Mouse (Mus musculus) olfactory bulb, adult 2 months (tissue): ENCODE measurements around the gene Znrd1as. TPM values are rescaled to one million over a fixed set of nuclear protein-coding genes. Genes with fewer than 3 reads are reported as not detected.

Experiments
- H3K27ac ChIP-seq: fragments of 200-500 bp; 2 replicates; pipeline ENCODE4 v1.5.1; 2012; ENCODE audit warnings: low read depth, low read length; ENCODE audit not compliant: insufficient read depth
- H3K4me1 ChIP-seq: fragments of 200-500 bp; 2 replicates; pipeline ENCODE4 v1.6.1; 2012; ENCODE audit warnings: low read length; ENCODE audit not compliant: control insufficient read depth, insufficient read depth
- H3K4me3 ChIP-seq: fragments of 200-500 bp; 2 replicates; pipeline ENCODE4 v1.5.1; 2012; ENCODE audit warnings: mild to moderate bottlenecking, low read depth, low read length, moderate library complexity; ENCODE audit not compliant: insufficient read depth
- CTCF ChIP-seq: fragments of 200-500 bp; IDR thresholded peaks from 2 replicates; pipeline ENCODE4 v1.5.1; 2012; ENCODE audit warnings: low read depth, mild to moderate bottlenecking, low read length, moderate library complexity; ENCODE audit not compliant: insufficient read depth
- POLR2A ChIP-seq: fragments of 200-500 bp; IDR thresholded peaks from 2 replicates; pipeline ENCODE4 v1.6.1; 2012; ENCODE audit warnings: mild to moderate bottlenecking, low read depth, low read length, moderate library complexity; ENCODE audit not compliant: insufficient read depth
- WGBS: fragments of 180-500 bp; shearing (Covaris S2); methylation state at CpG from one replicate; pipeline ENCODE4 v1.1.7; 2018; 5-methylcytosine and 5-hydroxymethylcytosine counted together
- polyA plus RNA-seq: library from polyadenylated mRNA; stranded (reverse); fragments of >200 nt; gene quantifications from 2 replicates; pipeline ENCODE4 v1.2.4, GENCODE M21; 2012; ENCODE audit warnings: low replicate concordance; ENCODE audit not compliant: missing spikeins, insufficient read depth, insufficient read length

Znrd1as gene
- not detected in 2 replicates for polyA plus RNA-seq

- Histone ChIP-seq H3K4me1 (peaks cover 4% of the 10 kb centered on the region; the same call in 1 of the 2 replicates), H3K27ac (peak within 1 kb of the TSS; percentile 79), H3K4me3 (peak within 1 kb of the TSS; percentile 88)
- WGBS = under 1% methylated on average over 46 of the region's 46 CpGs
- no peak for TF ChIP-seq CTCF
- no peak; the same call in 1 of the 2 replicates for TF ChIP-seq POLR2A
Measured at GRCm38 (mm10) chr17:36957999-36958743, at the start of gene Znrd1as, which contains the start of gene Znrd1. Znrd1as (plus strand) TSS chr17:36958592. Znrd1 (minus strand) TSS chr17:36958559.

DNA sequence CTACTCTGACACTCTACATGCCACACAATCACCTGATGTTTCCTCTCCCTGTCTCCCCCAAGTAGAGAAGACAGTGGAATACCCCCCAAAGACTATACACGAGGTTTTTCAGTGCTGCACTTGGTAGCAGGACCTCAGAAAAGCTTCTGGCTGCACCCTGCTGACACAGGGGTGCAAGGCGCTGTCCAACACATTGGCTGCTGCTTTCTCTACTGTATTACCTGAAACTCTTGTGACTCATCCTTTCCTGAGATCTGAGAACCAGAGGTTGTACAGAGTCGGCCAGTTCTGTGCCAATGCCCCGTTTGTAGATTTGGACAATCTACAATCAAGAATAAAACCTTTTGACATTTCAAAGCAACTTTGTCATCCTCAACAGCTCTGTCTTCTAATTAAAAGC, 48.6 kb upstream of the Znrd1as start:
- Histone ChIP-seq H3K4me1 (no peaks in the 10 kb centered on the region), H3K4me3 (no peak overlapping the region)
- 63% methylated on average over 4 of the region's 4 CpGs for whole genome bisulfite sequencing

DNA sequence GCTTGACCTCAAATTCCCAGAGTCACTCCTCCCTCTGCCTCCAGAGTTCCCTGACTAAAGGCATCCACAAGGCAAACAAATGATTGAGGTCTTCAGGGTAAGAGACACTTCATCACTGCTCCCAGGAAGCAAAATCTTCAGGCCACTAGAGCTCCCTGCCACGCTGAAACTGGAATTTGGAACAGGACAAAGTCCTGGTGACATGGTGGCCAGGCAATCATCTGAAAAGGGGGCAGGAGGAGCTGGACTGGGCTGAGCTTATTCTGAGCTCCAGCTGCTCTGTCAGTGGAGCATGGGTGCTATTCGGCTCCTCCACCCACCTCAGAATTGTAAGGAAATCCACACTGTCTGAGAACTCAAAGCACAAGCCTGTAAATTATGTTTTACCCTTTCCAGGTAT, 46.4 kb upstream of the Znrd1as start:
- no peaks in the 10 kb centered on the region for H3K4me1 ChIP-seq
- 83% methylated on average over 2 of the region's 2 CpGs for WGBS
- H3K4me3 ChIP-seq = no peak overlapping the region
- no peak overlapping the region for H3K27ac ChIP-seq
- TF ChIP-seq POLR2A (no peak), CTCF (no peak)

More for the DNA sequence above, 48.6 kb upstream of the Znrd1as start:
- H3K27ac ChIP-seq = no peak overlapping the region
- TF ChIP-seq POLR2A = no peak
- no peak for TF ChIP-seq CTCF

DNA sequence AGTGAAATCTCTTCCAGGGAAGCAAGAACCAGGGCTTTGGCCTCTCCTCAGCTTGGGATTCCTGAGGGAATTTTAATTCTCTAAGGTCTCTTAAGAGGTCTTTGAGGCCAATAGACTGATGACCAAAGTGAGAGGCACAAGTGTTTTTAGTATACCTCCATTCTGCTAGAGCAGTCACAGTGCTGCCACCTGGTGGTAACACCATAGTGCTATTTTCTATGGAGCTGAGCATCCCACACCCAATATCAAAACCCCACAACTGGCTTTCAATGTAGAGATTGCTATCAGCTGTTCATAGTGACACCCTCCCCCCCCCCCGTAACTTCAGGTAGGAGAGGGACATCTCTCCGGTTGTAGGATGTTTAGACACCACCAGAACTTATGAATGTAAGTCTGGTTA, 44.3 kb upstream of the Znrd1as start:
- Histone ChIP-seq H3K4me3 (no peak overlapping the region), H3K27ac (no peak overlapping the region), H3K4me1 (no peaks in the 10 kb centered on the region)
- 6% methylated on average over 2 of the region's 2 CpGs for WGBS
- no peak for TF ChIP-seq POLR2A
- TF ChIP-seq CTCF = no peak

GRCm38 (mm10) chr17:36915076-36915475, 43.3 kb upstream of the Znrd1as start:
- no peak overlapping the region for H3K4me3 ChIP-seq
- TF ChIP-seq CTCF (peak; percentile 41; the same call in 1 of the 2 replicates), POLR2A (no peak)
- WGBS = 14% methylated on average over 9 of the region's 9 CpGs
- H3K27ac ChIP-seq = no peak overlapping the region
- no peaks in the 10 kb centered on the region for H3K4me1 ChIP-seq

DNA sequence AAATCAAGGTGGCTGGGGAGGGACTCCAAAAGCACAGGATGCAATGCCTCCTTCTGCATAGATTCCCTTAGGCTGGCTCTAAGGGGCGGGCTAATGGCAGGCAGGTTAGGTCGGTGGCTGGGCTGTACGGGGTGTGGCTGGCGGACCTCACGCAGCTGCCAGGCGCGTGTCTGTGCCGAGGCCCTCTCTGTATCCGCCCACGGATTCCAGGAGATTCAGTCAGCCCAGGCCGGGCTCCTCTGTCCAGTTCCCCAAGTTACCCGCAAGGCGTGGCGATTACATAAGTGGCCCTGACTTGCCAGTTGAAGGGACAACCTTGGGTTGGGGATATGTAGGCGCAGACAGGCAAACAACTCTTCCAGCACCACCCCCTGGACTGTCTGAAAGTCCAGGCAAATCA, 38.2 kb upstream of the Znrd1as start:
- 52% methylated on average over 15 of the region's 15 CpGs for WGBS
- H3K4me1 ChIP-seq = no peaks in the 10 kb centered on the region
- H3K4me3 ChIP-seq = no peak overlapping the region
- no peak overlapping the region for H3K27ac ChIP-seq
- no peak for TF ChIP-seq CTCF
- TF ChIP-seq POLR2A = no peak

GRCm38 (mm10) chr17:36922715-36923114, 35.7 kb upstream of the Znrd1as start:
- no peak overlapping the region for H3K4me3 ChIP-seq
- TF ChIP-seq CTCF (no peak), POLR2A (no peak)
- WGBS = 83% methylated on average over 4 of the region's 4 CpGs
- no peaks in the 10 kb centered on the region for H3K4me1 ChIP-seq
- H3K27ac ChIP-seq = no peak overlapping the region

DNA sequence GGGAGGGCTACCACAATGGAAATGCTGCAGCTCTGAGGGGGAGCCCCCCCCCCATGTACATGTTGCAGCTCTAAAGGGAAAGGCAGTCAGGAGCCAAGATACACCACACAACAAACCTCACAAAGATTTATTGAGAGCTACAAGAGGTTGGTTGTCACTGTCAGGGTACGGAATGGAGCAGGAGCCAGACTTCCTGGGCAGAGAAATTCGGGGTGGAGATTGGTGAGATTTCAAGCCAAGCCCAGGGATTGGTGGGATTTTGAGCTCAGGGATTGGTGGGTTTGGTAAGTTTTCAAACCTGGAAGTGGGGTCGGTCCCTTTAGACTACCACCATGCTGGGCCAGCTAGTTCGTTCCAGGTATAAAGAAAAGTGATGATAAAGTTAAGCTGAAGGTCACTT, 34.9 kb upstream of the Znrd1as start:
- TF ChIP-seq CTCF (no peak), POLR2A (no peak)
- H3K4me1 ChIP-seq = no peaks in the 10 kb centered on the region
- WGBS = 67% methylated on average over 4 of the region's 4 CpGs
- no peak overlapping the region for H3K4me3 ChIP-seq
- no peak overlapping the region for H3K27ac ChIP-seq

- no peaks in the 10 kb centered on the region for H3K4me1 ChIP-seq
- TF ChIP-seq POLR2A (no peak), CTCF (no peak)
- no peak overlapping the region for H3K4me3 ChIP-seq
- WGBS = 75% methylated on average over 10 of the region's 10 CpGs
- H3K27ac ChIP-seq = no peak overlapping the region
Measured at GRCm38 (mm10) chr17:36927496-36928120, 30.8 kb upstream of the Znrd1as start.
